Mouse (Mus musculus) brain, embryonic 14.5 days (tissue): ENCODE measurements around the gene C2.

ENCODE experiments used
- CTCF ChIP-seq: fragments of 200-500 bp; IDR thresholded peaks from 2 replicates; pipeline ENCODE4 v1.5.1; 2012; ENCODE audit warnings: inconsistent platforms, mild to moderate bottlenecking, moderate library complexity, borderline replicate concordance; ENCODE audit not compliant: insufficient read depth, insufficient read length; ENCODE audit errors: extremely low read depth
- POLR2A ChIP-seq: fragments of 200-500 bp; IDR thresholded peaks from 2 replicates; pipeline ENCODE4 v1.6.1; 2012; ENCODE audit warnings: mild to moderate bottlenecking, inconsistent platforms, borderline replicate concordance; ENCODE audit not compliant: poor library complexity, insufficient read depth, insufficient read length, severe bottlenecking; ENCODE audit errors: extremely low read depth

DNA sequence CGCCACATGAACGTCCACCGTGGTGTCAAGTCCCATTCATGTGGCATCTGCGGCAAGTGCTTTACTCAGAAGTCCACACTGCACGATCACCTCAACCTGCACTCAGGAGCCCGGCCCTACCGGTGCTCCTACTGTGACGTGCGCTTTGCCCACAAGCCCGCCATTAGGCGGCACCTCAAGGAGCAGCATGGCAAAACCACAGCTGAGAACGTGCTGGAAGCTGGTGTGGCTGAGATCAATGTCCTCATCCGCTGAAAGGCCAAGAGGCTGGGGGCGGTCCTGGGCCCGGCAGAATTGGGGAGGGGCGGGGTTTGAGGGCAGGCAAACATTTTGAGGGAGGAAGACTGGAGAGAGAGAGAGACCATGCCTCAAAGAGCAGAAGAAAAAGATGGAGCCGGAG lies 1.7 kb downstream of the C2 start:
- TF ChIP-seq CTCF (no peak), POLR2A (no peak)
